Mouse (Mus musculus) forebrain, embryonic 13.5 days (tissue): ENCODE measurements around the gene Trmt10b. TPM values are rescaled to one million over a fixed set of nuclear protein-coding genes. Genes with fewer than 3 reads are reported as not detected.

Experiments
- ATAC-seq: fragments of 200-750 bp; cut with Nextera tagmentation; 2 replicates; pipeline ENCODE4 v1.8.0; 2017
- H3K27ac ChIP-seq: fragments of 300-500 bp; sonication (generic); 2 replicates; pipeline ENCODE4 v1.5.1; 2015; ENCODE audit warnings: inconsistent platforms, mild to moderate bottlenecking, moderate library complexity
- H3K27me3 ChIP-seq: fragments of 300-500 bp; sonication (generic); 2 replicates; pipeline ENCODE4 v1.6.1; 2015; ENCODE audit warnings: mild to moderate bottlenecking, inconsistent platforms
- H3K36me3 ChIP-seq: fragments of 300-500 bp; sonication (generic); 2 replicates; pipeline ENCODE4 v1.6.1; 2015; ENCODE audit warnings: mild to moderate bottlenecking, inconsistent platforms; ENCODE audit not compliant: poor library complexity, severe bottlenecking
- H3K4me1 ChIP-seq: fragments of 300-500 bp; sonication (generic); 2 replicates; pipeline ENCODE4 v1.6.1; 2015; ENCODE audit warnings: inconsistent platforms
- H3K4me2 ChIP-seq: fragments of 300-500 bp; sonication (generic); 2 replicates; pipeline ENCODE4 v1.6.1; 2015; ENCODE audit warnings: inconsistent platforms, mild to moderate bottlenecking, moderate library complexity
- H3K4me3 ChIP-seq: fragments of 300-500 bp; sonication (generic); 2 replicates; pipeline ENCODE4 v1.5.1; 2015; ENCODE audit warnings: mild to moderate bottlenecking, inconsistent platforms
- H3K9ac ChIP-seq: fragments of 300-500 bp; sonication (generic); 2 replicates; pipeline ENCODE4 v1.6.1; 2015; ENCODE audit warnings: mild to moderate bottlenecking, inconsistent platforms
- H3K9me3 ChIP-seq: fragments of 300-500 bp; sonication (generic); replicated peaks from 2 replicates; pipeline ENCODE4 v1.6.1; 2016; ENCODE audit warnings: inconsistent platforms
- WGBS: fragments of 180-500 bp; shearing (Covaris S2); methylation state at CpG from one replicate; pipeline ENCODE4 v1.1.7; 2015; 5-methylcytosine and 5-hydroxymethylcytosine counted together
- polyA plus RNA-seq: library from polyadenylated mRNA; unstranded; fragments of >200 nt; fragmentation: Nextera tagmentation; extraction: Ambion mirVana; gene quantifications from 2 replicates; pipeline ENCODE4 v1.2.1, GENCODE M21; 2015

Gene Trmt10b
- polyA plus RNA-seq, 1 experiment from 2014 or later, result 22.1 TPM

DNA sequence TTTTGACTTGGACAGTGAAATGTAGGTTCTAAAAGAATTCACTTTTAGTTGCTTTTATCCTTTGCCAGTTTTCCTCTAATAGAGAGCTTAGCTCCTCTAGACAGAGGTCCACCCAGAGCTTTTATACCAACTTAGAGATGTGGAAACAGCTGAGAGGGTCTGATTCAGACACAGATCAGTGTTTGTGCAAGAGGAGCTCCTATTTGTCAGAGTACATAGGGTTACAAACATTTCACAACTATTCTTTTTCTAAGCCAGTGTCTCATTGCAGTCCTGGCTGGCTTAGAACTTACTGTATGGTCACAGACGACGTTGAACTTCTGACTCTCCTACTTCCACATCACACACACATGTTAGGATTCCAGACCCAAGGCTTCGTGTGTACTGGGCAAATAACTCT lies 59.7 kb downstream of the Trmt10b start:
- Histone ChIP-seq H3K36me3 (peaks cover 36% of the 10 kb centered on the region), H3K4me1 (no peaks in the 10 kb centered on the region), H3K9ac (no peak overlapping the region), H3K27ac (no peak overlapping the region), H3K27me3 (no peaks in the 10 kb centered on the region), H3K9me3 (no peaks in the 10 kb centered on the region), H3K4me3 (no peak overlapping the region), H3K4me2 (no peak overlapping the region)
- no peak for ATAC-seq
- 89% methylated on average over 3 of the region's 3 CpGs for WGBS

Other genes with a start within 250 kb of the Trmt10b start
- 14.2 and 16.4 TPM in 2 replicates for gene Fbxo10, start 212.5 kb upstream of the Trmt10b start, polyA plus RNA-seq
- gene Tomm5, start 189.0 kb upstream of the Trmt10b start, polyA plus RNA-seq, result 173 and 181 TPM in 2 replicates
- 0.73 and 0.98 TPM in 2 replicates for gene Frmpd1, start 112.3 kb upstream of the Trmt10b start, polyA plus RNA-seq
- gene Dcaf10, start 45.0 kb downstream of the Trmt10b start, polyA plus RNA-seq, result 7.3 and 7.4 TPM in 2 replicates
- gene Exosc3, start 45.6 kb downstream of the Trmt10b start, polyA plus RNA-seq, result 71.3 and 73.6 TPM in 2 replicates
- 72.5 and 74.0 TPM in 2 replicates for gene Slc25a51, start 111.6 kb downstream of the Trmt10b start, polyA plus RNA-seq
- 6.5 and 7.2 TPM in 2 replicates for gene Shb, start 235.3 kb downstream of the Trmt10b start, polyA plus RNA-seq